22 mouse cellular contexts compared by ENCODE assay signal in the genomic region with DNA sequence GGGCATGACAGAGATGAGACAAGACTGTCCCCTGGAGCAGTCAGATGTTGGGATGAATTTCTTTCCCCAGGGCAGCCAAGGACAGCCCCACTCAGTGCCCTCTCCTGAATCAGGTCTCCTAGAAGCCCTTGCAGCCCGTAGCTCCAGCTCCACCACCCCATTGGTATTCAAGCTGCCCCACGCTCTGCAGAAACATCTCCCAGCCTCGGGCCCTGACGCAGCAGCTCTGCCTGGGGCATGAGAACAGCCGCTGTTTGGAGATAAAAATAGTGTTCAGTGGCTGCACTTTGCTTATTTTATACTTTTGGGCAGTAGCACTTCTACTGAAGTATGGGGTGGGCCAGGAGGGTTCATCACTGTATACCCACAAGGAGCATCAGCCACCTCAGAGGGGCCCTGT.
DNase-seq lines count a peak whose midpoint lies in the region; ATAC-seq and TF ChIP-seq lines count a peak whose summit lies in the region.
"Had no signal": no experiment of that assay in that cellular context is flagged by ENCODE, and none has a peak within 500 bp of the region (broad histone marks: within the 10 kb centered on the region; RNA-seq: fewer than 3 reads in every experiment).

No protein-coding gene starts in this region.

- H3K27me3 ChIP-seq in forebrain, embryonic 10.5 days (ENCODE audit: poor library complexity, severe bottlenecking): no peaks in the 10 kb centered on the region
- H3K27me3 ChIP-seq in forebrain, embryonic 13.5 days: no peaks in the 10 kb centered on the region
- no peaks in the 10 kb centered on the region for H3K27me3 ChIP-seq in hindbrain, postnatal 0 days (ENCODE audit: insufficient read depth, low read length)
- no peaks in the 10 kb centered on the region for H3K27me3 ChIP-seq in hindbrain, embryonic 13.5 days
- H3K27me3 ChIP-seq: embryonic facial prominence, embryonic 15.5 days; heart, embryonic 15.5 days; hindbrain, embryonic 15.5 days had no signal

- peaks cover 4% of the 10 kb centered on the region; the same call in 1 of the 2 replicates for H3K9me3 ChIP-seq in forebrain, embryonic 10.5 days
- H3K9me3 ChIP-seq in forebrain, embryonic 13.5 days (replicated peaks): no peaks in the 10 kb centered on the region
- H3K9me3 ChIP-seq in hindbrain, postnatal 0 days (ENCODE audit: low read length): no peaks in the 10 kb centered on the region
- no peaks in the 10 kb centered on the region; the same call in 1 of the 2 replicates for H3K9me3 ChIP-seq in hindbrain, embryonic 13.5 days
- H3K9me3 ChIP-seq: embryonic facial prominence, embryonic 15.5 days; heart, embryonic 15.5 days; hindbrain, embryonic 10.5 days; hindbrain, embryonic 15.5 days had no signal

- H3K27ac ChIP-seq in forebrain, embryonic 10.5 days: peak overlapping the region; percentile 35; the same call in 1 of the 2 replicates
- H3K27ac ChIP-seq in forebrain, embryonic 13.5 days: no peak overlapping the region
- peak overlapping the region; percentile 29; the same call in 1 of the 2 replicates for H3K27ac ChIP-seq in hindbrain, postnatal 0 days
- no peak overlapping the region for H3K27ac ChIP-seq in hindbrain, embryonic 13.5 days
- H3K27ac ChIP-seq: embryonic facial prominence, embryonic 15.5 days; heart, embryonic 15.5 days; hindbrain, embryonic 10.5 days; hindbrain, embryonic 15.5 days had no signal

- no peak for DNase-seq in forebrain, embryonic 10.5 days (ENCODE audit: extremely low spot score, low spot score)
- no peak for DNase-seq in hindbrain, postnatal 0 days (ENCODE audit: low spot score)
- DNase-seq in right cerebral cortex, adult 18-20 months: peak; percentile 31
- no peak for DNase-seq in right cerebral cortex, postnatal 4 days
- no peak for DNase-seq in kidney, postnatal 10 days
- DNase-seq: adrenal gland, postnatal 10 days; cerebellum, adult 11-12 months; cerebellum, adult 9-10 months; embryo, embryonic 11 days; gastrocnemius, postnatal 10 days; heart, adult 18-20 months; heart, postnatal 14 days had no signal

- peaks cover 39% of the 10 kb centered on the region for H3K4me1 ChIP-seq in forebrain, embryonic 10.5 days
- H3K4me1 ChIP-seq in forebrain, embryonic 13.5 days: peaks cover 22% of the 10 kb centered on the region
- H3K4me1 ChIP-seq in hindbrain, postnatal 0 days (ENCODE audit: insufficient read depth, low read length): peaks cover 14% of the 10 kb centered on the region; the same call in 1 of the 2 replicates
- peaks cover 13% of the 10 kb centered on the region for H3K4me1 ChIP-seq in hindbrain, embryonic 13.5 days (replicated peaks)
- H3K4me1 ChIP-seq: embryonic facial prominence, embryonic 15.5 days had no signal

- no peak for TF ChIP-seq CTCF in hindbrain, postnatal 0 days (IDR thresholded peaks at IDR 0.05; ENCODE audit: low read depth)

- no peak overlapping the region for H3K4me2 ChIP-seq in forebrain, embryonic 13.5 days
- H3K4me2 ChIP-seq in hindbrain, postnatal 0 days (ENCODE audit: low read depth, low read length): no peak overlapping the region
- no peak overlapping the region for H3K4me2 ChIP-seq in hindbrain, embryonic 13.5 days
- H3K4me2 ChIP-seq: embryonic facial prominence, embryonic 15.5 days; heart, embryonic 11.5 days; heart, embryonic 15.5 days; hindbrain, embryonic 15.5 days had no signal

- H3K36me3 ChIP-seq in forebrain, embryonic 10.5 days (replicated peaks): no peaks in the 10 kb centered on the region; the same call in 1 of the 2 replicates
- no peaks in the 10 kb centered on the region for H3K36me3 ChIP-seq in forebrain, embryonic 13.5 days (ENCODE audit: poor library complexity, severe bottlenecking)
- no peaks in the 10 kb centered on the region for H3K36me3 ChIP-seq in hindbrain, postnatal 0 days (ENCODE audit: insufficient read depth, low read length)
- H3K36me3 ChIP-seq in hindbrain, embryonic 13.5 days: no peaks in the 10 kb centered on the region
- H3K36me3 ChIP-seq: embryonic facial prominence, embryonic 15.5 days; heart, embryonic 15.5 days; hindbrain, embryonic 10.5 days; hindbrain, embryonic 15.5 days had no signal

- H3K9ac ChIP-seq in forebrain, embryonic 13.5 days: no peak overlapping the region
- H3K9ac ChIP-seq in hindbrain, postnatal 0 days (replicated peaks; ENCODE audit: low read length): no peak overlapping the region
- no peak overlapping the region for H3K9ac ChIP-seq in hindbrain, embryonic 13.5 days
- H3K9ac ChIP-seq: embryonic facial prominence, embryonic 15.5 days; heart, embryonic 15.5 days; hindbrain, embryonic 15.5 days had no signal

- 95% methylated on average over 5 of the region's 5 CpGs for WGBS in forebrain, embryonic 10.5 days
- WGBS in forebrain, embryonic 13.5 days: 95% methylated on average over 5 of the region's 5 CpGs
- 82% methylated on average over 5 of the region's 5 CpGs for whole genome bisulfite sequencing in hindbrain, postnatal 0 days
- WGBS in hindbrain, embryonic 13.5 days: 93% methylated on average over 5 of the region's 5 CpGs

- ATAC-seq in forebrain, embryonic 13.5 days: no peak
- no peak for ATAC-seq in hindbrain, postnatal 0 days
- ATAC-seq in hindbrain, embryonic 13.5 days (ENCODE audit: low FRiP score): no peak
- ATAC-seq: forebrain, embryonic 16.5 days; inflammation-experienced regulatory T-cells, adult 6 months had no signal

- H3K4me3 ChIP-seq in forebrain, embryonic 10.5 days: no peak overlapping the region
- no peak overlapping the region for H3K4me3 ChIP-seq in forebrain, embryonic 13.5 days
- H3K4me3 ChIP-seq in hindbrain, postnatal 0 days (ENCODE audit: low read length): no peak overlapping the region
- H3K4me3 ChIP-seq in hindbrain, embryonic 13.5 days: no peak overlapping the region
- H3K4me3 ChIP-seq: embryonic facial prominence, embryonic 15.5 days; erythroblast, embryonic 14.5 days; heart, embryonic 15.5 days; hindbrain, embryonic 10.5 days; hindbrain, embryonic 15.5 days had no signal

Comparison
In these comparisons a context has a peak if more than half of its experiments do, and no peak if none do; other contexts are left out.
1. H3K27ac ChIP-seq: peak in forebrain, embryonic 10.5 days (single experiment) and hindbrain, postnatal 0 days (single experiment); none in forebrain, embryonic 13.5 days (single experiment) and hindbrain, embryonic 13.5 days (single experiment).